Mouse (Mus musculus): ENCODE measurements around the gene Zfp787.
"Not testable (repeated sequence)": the region's sequence is repeated elsewhere in the genome, so short reads cannot be mapped to it uniquely, and the experiment has no call there.

Zfp787 gene

DNA sequence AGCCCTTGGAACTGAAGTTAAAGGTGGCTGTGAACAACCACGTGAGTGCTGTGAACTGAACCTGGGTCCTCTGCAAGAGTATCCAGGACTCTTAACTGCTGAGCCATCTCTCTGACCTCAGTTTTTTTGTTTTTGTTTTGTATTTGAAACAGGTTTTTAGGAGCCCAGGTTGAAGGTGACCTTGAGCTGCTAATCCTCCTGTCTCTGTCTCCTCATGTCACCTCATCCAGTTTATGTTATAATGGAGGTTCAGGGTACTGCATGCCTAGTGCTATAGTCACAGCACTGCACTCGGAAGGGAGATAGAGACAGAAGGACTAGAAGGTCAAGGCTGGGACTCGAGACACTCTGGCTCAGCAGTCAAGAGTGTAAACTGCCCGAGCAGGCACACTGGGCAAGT, 6.4 kb upstream of the Zfp787 start:
- DNase-seq (ENCODE audit: low spot score in 2 of 2) = no peak

DNA sequence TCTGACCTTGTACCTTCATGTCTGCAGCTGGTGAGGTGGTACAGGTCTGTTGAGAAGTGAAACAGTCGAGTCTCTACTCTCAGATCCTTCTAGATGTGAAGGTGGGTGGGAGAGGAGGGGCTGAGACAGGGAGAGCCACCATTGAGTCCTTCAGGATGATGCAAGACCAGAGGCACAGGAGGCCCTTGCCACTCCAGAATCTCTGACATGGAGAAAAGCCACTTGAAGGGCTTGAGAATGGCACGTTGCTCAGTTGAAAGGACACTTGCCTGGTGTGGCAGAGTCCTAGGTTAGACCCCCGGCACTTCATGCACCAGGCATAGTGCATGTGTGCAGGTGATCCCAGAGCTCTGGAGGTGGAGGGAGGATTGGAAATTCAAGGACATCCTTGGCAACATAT, 5.7 kb upstream of the Zfp787 start:
- DNase-seq (ENCODE audit: low spot score in 2 of 2) = no peak

DNA sequence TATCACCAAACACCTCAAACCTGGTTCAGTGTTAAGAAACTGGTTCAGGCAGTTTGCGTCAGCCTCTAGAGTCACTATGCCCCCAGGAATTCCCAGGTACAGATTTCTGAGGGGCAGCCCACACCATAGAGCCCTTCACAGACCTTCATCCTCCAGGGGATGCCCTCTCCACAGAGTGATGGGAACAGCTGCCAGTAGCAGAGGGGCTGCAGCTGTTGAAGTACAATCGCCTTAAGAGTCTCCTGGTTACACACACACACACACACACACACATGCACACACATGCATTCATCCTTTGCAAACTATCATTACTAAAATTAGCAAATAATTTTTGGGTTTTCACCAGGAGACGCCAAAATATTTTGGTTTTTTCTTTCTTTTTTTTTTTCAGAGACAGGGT, 3.8 kb upstream of the Zfp787 start:
- no peak for DNase-seq (ENCODE audit: low spot score in 2 of 2)

DNA sequence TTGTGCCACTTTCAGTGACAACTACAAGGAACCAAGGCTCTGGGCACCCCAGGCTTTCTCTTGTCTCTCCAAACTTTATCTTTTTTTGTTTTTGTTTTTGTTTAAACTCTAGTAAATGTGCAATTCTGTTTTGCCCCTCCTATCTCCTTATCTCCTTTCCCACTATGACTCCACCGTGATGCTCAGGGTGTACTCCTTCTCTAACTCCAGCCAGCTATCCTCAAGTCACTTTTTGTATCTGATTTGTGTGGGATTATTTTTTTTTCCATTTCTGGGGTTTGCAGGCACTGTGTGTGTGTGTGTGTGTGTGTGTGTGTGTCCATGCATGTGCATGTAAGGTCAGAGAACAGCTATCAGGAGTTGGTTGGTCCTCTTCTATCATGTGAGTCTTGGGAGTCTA, 1.7 kb upstream of the Zfp787 start:
- no peak for DNase-seq (ENCODE audit: low spot score in 2 of 2)

DNA sequence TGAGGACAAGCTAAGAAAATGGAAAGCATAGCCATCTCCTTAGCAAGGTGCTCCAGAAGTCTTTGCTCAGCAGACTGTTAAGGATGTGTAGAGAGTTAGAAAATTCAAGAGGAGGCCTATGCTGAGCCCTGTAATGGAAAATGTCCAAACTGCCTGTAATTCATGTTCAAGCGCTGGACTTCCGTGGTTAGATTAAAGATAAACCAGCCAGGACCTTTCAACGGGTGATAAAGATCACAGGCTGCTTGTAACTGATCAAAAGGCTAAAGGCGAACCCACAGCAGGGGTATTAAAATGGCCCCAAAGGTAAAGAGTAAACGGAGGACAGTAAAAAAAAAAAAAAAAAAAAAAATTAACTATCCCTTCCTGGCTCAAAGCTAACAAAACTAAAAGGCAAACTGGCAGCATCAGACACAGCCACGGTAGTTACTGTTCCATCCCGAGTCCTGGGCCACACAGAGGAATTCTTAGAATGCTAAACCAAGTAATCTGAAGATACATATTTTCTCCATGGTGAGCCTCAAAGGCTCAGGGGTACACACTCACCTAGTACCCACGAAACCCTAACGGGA, 1.2 kb upstream of the Zfp787 start:
- DNase-seq (ENCODE audit: low spot score in 2 of 2) = no peak

DNA sequence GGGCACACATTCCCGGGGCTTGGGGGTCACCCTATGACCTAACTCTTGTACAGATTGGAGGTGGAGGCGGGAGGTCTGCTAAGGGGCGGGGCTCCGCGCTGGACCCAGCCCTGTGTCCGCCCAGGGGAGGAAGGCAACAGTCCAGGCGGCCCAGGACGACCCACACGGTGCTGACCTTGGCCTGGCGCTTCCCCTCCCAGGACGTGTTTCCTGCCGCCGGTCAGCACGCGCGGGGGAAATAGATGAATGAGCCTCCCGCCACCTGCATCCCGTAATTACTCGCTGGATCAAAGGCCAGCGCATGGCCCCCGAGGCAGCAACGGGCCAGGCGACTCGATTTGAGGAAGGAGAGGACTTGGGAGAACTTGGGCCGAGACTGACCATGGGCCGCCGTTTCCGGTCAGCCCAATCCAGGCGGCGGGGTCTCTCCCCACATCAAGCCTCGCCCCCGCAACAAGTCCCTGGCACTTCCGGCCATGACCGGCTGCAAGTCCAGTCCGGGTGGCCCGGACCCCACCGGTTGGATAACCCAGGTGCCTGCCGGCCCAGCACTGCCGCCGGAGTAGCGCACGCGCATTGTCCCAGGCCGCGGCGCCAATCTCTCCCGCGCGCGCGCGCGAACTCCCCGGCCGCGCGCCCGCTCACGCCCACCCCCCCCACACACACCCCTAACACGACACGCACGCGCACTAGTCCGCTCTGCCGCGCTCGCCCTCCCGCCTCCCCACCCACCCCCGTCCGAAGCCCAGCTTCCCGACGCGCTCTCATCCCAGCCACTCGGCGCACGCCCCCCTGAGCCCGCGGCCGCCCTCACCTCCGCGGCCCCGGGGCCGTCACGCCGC, 545 bp downstream of the Zfp787 start:
- peak; percentile 73 to 79 for DNase-seq (ENCODE audit: low spot score in 2 of 2)

DNA sequence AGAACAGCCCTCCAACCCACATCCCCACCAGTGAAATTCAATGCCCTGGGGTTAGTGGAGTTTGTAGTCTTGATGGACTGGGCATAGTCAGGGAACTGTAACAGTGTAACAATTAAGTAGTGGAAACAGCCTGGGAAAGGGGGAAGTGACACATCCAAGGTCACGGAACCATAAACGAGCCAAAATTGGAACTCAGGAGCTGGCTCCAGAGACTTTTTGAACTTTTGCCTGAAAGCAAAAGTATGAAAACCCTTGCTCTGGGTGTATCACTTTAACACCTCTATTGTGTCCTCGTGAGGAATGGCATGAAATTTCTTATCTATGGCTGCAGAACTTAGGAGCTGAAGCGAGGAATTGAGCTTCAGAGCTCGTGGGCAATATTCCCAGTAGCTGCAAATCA, 1.6 kb downstream of the Zfp787 start:
- no peak for DNase-seq (ENCODE audit: low spot score in 2 of 2)

DNA sequence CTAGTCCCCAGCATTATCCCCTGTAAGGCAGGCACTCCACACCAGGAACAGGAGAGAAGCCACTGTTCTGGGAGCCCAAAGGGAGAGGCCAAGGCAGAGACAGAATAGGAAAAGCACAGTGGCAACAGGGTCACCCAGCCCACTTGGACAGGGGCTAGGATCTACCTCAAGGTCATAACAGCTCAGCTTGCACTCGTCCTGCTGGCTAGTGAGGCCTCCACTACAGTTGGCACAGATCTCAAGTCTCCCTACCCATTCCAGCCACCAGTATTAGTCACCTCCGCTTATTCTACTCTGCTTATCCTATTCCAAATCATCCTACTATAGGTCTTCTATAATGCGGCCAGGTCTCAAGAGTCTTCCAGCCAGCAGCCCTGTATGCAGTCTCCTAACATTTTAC, 2.7 kb downstream of the Zfp787 start:
- DNase-seq (ENCODE audit: low spot score in 2 of 2) = no peak

DNA sequence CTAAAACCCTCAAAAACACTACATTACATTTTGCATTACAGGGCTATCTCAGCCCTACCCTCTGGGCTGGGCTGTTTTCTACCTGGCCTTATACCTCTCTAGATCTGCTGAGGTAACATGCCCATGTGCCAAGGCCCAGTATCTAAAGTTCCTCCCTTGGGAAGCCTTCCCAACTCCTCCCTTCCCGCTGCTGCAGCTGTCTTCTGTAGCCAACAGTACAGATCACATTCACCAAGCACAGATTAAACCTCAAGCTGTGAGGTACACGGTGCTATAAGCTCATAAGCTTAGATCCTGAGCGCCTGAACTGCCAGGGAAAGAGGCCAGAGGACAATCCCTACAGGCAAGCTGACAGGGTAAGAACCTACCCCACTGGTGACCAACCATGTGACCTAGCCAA, 3.8 kb downstream of the Zfp787 start:
- no peak for DNase-seq (ENCODE audit: low spot score in 2 of 2)

DNA sequence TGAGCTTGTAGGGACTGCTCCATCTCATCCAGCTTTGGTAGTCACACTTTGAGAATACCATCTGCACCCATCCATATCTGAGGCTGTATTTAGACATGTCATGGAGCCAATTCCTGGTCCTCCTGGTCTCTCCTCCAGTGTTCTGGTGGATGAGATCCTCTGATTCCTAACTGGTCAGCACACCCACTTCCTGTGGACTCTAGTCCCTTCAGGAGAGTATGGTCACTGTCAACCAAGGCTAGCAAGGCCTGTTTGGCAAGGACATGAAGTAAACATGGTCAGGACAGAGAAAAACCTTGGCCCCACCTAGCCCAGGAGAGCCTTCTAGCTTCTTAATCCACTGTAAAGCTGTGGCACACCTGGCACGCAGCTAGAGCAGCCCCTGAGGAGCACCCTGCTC, 4.5 kb downstream of the Zfp787 start:
- no peak for DNase-seq (ENCODE audit: low spot score in 2 of 2)

DNA sequence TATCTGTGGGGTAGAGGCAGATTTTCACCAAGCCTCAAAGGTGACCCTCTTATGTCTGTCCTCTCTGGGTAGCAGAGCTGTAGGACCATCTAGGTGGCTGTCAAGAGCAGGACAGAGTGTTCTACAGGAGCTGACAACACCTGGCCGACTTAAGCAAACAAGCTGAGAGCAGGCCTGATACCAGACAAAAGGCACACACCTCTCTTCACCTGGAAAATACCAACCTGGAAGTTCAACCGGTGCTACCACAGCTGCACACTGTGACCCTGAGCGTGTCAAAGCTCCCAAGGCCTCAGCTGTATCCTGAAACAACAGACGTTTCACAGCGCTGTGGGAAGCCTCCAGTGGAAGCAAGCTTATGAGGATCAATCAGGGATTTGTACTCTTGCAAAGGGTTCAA, 8.1 kb downstream of the Zfp787 start:
- no peak for DNase-seq (ENCODE audit: low spot score in 2 of 2)

DNA sequence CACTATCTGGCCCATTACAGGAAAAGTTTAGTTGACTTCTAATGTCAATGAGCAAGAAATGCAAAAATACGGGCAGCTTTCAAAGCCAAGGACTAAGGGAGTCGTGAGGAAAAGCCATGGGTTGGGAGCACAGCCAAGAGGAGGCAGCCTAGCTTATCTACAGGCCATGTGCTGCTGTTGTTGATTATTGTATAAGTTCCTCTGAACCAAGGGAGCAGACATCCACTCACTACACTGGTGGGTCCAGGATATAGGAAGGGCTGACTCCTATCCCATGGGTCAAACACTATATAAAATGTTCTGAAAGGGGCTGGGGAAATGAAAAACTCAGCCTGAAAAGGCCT, 8.8 kb downstream of the Zfp787 start:
- no peak for DNase-seq (ENCODE audit: low spot score in 2 of 2)

DNA sequence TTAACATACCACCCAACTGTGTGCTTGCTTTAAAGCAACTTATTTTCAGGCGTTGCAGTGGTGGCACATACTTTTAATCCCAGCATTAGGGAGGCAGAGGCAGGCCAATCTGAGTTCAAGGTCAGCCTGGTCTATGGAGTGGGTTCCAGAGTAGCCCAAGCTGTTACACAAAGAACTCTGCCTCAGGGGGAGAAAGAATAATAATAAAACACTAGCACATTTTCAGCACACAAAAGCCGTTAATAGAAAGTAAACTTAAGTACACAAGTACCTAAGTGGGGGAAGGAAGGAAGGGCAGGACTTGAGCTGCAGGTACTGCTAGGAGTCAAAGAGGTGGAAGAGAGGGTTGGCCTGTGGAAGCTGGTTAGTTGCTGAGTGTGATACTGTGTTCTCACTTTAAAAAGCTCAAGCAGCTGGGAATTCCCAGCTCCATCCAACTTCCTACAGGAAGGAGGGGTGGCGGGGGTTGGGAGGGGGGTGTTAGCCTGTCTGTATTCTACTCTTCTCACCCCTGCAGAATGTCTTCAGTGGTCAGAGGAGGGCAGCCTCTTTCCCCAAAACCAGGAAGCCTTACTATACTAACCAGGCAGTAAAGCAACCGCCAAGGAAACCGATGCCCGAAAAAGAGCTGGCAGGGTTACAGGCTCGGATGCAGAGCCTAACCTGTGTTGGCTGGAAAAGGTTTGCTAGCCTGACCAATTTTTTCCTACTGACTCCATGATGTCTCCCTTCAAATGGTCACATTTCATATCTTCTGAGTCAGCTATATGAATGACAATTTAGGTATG, 9.4 kb downstream of the Zfp787 start:
- DNase-seq (ENCODE audit: low spot score in 2 of 2) = no peak

DNA sequence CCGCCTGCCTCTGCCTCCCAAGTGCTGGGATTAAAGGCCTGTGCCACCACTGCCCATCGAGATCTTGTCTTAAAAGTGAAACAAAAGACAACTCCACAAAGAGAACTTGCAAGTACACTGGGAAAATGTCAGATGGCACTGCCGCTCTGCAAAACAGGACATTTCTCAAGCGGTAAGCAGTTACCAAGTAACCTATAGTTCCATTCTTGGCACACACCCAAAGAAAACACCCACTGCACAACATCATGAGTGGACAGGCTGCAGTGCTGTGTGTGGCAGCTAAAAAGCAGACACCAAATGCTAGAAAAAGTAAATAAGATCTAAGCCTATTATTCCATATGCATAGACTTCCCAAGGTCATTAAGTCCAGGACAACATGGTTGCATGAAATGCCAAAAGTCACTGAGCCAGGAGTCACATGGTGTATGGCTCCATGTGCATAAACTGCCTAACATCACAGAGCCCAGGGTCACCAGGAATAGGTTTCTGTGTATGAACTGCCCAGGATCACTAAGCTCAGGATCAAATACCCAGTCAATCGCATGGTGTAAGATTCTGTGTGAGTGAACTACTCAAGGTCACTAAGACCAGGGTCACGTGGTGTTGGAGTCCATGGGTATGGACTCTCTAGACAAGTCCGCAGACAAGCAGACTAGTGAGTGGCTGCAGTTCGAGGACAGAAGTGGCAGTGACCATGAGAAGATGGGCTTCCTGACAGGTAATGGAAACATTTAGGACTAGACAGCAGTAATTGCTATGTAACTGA, 10.2 kb downstream of the Zfp787 start:
- no peak for DNase-seq (ENCODE audit: low spot score in 2 of 2)

DNA sequence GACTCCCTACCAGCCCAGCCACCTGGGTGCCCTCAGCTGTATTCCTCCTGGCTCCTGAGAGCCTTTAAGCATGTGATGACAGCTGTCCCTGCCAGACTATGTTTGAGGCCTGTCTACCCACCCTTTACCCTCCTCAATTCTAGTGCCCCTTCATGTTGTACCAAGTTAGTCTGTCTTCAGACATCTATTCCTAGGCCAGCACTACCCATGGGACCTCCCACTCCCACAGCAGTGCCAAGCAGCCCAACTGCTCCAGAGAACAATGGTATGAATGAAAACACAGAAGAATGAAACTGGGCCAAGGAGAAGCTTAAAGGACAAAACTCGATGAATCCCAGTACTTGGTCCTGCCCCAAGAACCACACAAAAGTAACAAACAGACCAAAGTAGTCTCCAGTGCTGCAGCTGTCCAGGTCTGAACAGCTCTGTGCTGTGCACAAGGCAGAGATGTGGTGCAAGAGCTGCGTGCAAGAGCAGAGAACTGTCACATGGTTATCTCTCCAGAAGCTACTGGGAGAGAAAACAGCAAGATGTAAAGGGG, 11.7 kb downstream of the Zfp787 start:
- DNase-seq (ENCODE audit: low spot score in 2 of 2) = no peak

DNA sequence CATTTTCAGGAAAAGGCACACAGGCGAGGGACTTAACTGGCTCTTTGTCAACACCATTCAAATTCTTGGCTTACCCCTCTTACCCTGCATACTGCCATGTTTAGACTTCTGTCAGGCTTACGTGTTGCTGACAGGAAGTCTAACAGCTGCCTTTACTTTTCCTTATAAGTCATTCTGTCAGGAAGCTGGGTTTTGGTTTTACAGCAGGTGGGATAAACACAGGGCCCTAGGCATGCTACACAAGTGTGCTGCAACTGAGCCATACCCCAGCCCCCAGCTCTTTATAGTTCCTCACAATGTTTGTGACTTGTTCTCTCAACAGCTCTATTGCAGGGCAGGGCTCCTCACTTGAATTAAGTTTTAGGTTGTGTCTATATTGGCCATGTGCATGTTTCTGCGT, 16.5 kb downstream of the Zfp787 start:
- no peak for DNase-seq (ENCODE audit: low spot score in 2 of 2)

DNA sequence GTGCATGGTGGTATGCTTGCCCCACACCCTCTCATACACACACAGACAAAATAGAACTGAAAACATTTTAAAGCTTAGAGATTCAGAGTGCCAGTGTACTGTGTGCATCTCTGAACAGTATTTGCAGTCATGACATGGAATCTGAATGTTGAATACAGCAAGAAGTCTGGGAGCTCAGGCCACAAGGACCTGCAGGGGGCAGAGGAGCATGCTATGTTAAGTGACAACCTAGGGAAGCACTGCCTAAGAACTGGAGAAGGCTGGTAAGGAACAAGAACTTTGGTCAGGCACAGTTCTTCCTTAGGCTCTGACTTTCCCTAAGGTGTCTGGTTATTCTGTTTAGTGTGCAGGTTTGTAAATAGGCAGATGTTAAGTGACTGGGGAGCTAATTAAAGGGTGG, 19.3 kb downstream of the Zfp787 start:
- DNase-seq (ENCODE audit: low spot score in 2 of 2) = no peak

DNA sequence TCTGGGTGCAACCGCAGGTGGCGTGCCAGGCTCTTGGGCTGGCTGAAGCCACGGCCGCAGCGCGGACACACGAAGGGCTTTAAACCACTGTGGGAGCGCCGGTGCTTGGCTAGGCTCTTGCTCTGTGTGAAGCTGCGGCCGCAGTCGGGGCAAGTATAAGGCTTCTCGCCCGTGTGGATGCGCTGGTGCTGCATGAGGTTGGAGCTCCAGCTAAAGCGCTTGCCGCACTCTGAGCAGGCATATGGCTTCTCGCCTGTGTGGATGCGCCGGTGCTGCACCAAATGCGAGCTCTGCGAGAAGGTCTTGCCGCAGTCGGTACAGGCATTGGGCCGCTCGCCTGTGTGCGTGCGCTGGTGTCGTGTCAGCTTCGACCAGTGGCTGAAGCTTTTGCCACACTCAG, 23.2 kb downstream of the Zfp787 start:
- DNase-seq (ENCODE audit: low spot score in 2 of 2) = no peak

DNA sequence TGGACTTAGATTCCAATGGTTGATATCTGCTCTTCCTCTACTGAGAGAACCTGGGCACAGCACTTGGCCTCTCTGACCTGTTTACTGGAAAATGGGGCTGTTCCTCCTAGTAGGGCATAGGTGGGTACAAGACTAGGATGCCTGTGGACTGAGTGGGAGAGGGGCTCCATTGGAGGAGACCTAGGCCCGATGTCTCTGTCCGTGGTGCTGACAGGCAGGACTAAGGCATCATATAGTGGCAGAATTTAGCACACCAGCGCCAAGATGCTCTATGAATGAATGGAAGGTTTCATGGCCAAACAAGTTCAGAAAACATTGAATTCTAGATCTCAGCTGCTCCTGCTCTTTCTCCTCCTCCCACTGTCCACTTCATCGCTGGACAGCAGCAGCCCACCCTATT, 25.5 kb downstream of the Zfp787 start:
- no peak for DNase-seq (ENCODE audit: low spot score in 2 of 2)

DNA sequence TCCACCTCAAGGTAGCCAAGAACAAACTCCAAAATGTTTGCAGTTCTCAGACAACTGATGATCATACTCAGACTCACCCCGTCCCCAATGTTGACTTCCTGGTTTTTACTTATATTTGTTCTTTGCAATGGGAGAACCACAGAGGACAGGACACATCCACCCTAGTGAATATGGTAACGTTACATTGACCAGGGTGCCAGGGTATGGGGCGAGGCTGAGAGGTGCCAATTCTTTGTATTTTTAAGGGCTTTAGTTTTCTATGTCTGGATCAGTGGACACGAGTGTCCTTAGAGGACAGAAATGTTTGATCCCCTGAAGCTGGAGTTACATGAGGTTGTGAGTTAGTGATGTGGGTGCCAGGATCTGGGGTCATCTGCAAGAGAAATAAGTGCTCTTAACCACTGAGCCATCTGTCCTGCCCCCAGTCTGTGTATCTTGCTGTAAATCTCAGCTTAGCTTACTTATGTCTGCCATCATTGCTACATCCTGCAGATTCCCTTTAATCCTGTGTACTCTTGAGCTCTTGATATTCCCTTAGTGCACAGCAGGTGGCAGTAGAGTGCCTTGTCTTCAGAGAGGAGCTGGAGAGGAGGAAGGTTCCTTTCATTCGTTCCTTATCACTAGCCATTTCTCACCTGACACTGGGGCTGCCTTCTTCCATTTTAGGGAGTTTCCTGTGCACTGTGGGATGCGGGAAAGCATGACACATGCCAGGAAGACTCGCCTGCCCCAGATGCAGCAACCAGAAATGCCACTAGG, 28.9 kb downstream of the Zfp787 start:
- peak; percentile 91 to 93 for DNase-seq (ENCODE audit: low spot score in 2 of 2)

DNA sequence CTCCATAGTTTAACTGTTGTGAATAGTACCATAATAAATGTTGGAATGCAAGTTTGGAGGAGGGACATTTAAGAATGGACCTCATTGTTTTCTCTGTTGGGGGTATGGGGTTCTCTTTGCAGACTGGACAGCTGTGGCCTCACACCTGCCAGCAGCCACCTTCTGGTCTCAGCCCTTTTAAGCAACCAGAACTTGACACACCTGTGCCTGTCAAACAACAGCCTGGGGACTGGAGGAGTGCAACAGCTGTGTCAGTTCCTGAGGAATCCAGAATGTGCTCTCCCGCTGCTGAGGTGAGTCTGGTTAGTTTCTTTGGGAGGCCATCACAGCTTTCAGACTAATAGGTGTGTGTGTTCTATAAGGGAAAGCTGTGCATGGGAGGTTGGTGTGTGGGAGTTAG, 34.7 kb downstream of the Zfp787 start:
- not testable (repeated sequence) for DNase-seq (ENCODE audit: low spot score in 2 of 2)
